Mouse (Mus musculus) gastrocnemius, postnatal 4 days (tissue): Measurements from ENCODE around the gene Utp14b. TPM values are rescaled to one million over a fixed set of nuclear protein-coding genes. Genes with fewer than 3 reads are reported as not detected.

Source experiments
- DNase-seq, 2 experiments: peaks; one replicate each; pipeline ENCODE4 v3.0.0; 2021 to 2022; ENCODE audit warnings: low spot score in 2 of 2, mixed read lengths in 2 of 2
- total RNA-seq, 2 experiments: library from RNA; stranded (reverse); gene quantifications; 2 replicates each; pipeline ENCODE4 v1.2.3; 2021

Gene Utp14b
- total RNA-seq, 2 experiments from 2014 or later = 9.7 to 10.2 TPM

- DNase-seq = no peak
Measured at GRCm38 (mm10) chr1:78684128-78684527, 26.3 kb downstream of the Utp14b start.

GRCm38 (mm10) chr1:78686872-78687271 is 29.0 kb downstream of the Utp14b start:
- DNase-seq = peak in 1 of 2 experiments; percentile 16

- DNase-seq = no peak
Measured at GRCm38 (mm10) chr1:78688149-78688548, 30.3 kb downstream of the Utp14b start.

- no peak for DNase-seq
Measured at GRCm38 (mm10) chr1:78694503-78695258, 36.8 kb downstream of the Utp14b start.

DNA sequence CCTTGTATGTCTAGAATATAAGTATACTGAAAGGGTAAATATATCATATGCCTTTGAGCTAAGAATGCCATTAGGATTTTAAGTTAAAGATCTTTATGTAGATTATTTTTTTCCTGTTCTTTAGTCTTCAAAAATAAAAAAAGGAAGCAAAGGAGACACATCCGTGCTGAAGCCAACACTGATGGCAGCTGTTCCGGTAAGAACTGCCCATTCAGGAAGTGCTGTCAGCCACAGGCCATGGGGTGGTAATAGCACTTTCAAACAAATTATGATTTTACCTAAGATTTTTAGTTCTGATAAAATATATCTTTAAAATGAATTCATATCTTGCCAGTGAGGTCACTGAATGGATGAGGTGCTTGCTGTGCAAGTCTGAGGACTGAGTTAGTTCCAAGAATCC is 38.5 kb downstream of the Utp14b start:
- no peak for DNase-seq

DNA sequence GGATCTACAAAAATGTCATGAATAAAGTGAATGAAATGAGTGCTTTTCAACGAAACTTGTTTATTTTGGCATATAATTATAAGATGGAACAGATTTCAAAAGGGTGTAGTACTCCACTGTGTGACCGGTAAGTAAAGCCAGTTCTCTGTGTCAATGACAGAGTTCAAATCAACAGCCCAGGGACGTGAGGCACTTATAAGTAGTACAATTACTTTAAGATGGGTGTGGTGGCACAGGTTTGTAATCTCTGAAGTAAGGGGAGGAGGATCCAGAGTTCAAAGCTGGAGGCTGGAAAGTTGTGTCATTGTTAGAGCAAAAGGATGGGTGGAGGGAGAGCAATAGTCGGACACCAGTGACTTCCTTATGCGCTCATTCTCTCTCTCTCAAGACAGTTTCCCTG is 39.1 kb downstream of the Utp14b start:
- no peak for DNase-seq

GRCm38 (mm10) chr1:78698138-78698537 is 40.3 kb downstream of the Utp14b start:
- DNase-seq = no peak

- DNase-seq = no peak
Measured at GRCm38 (mm10) chr1:78701740-78702139, 43.9 kb downstream of the Utp14b start.

DNA sequence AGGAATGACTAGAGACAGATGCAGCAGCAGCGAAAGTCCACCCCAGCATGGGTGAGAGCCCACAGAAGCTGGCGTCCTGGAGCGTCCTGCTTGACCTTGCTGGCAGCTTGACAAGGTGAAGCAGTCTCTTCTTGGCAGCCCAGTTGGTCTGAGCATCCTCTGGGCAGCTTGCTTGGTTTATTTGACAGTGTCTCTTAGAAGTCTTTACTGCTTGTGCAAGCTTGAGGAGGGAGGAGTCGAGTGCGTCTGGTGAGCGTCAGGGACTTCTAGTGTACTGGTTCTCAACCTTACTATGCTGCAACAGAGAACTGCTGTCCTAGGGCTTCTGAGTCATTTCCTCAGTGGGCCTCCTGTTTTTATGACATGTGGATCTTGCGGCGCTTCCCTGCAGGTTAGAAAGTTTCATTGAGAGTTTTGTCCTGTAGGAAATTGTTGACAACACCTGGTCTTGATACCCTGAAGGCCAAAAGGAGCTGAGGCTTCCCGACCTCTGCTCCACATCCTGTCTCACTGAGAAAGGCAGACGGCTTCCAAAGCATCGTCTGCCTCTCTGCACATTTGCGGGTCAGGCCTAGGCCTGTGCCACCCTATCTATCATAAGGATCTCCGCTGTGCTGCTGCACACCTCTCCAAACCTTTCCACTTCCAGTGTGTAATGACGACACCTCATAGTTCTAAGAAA is 44.6 kb downstream of the Utp14b start:
- no peak for DNase-seq

DNA sequence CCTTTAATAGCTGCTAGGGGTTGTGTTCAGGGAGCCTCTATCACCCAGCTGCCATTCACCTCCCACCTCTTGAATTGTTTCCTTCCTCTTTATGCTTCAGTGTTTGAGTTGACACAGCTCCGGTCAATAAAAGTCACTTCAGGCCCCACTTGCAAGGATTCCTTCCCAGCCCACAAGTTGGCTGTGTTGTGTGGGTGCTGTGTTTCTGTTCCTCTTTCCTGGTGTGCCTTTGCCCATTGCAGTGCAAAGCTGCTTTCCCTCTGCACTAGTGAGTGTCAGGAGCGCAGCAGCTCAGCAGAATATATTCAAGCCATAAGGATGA is 45.1 kb downstream of the Utp14b start:
- DNase-seq = no peak

DNA sequence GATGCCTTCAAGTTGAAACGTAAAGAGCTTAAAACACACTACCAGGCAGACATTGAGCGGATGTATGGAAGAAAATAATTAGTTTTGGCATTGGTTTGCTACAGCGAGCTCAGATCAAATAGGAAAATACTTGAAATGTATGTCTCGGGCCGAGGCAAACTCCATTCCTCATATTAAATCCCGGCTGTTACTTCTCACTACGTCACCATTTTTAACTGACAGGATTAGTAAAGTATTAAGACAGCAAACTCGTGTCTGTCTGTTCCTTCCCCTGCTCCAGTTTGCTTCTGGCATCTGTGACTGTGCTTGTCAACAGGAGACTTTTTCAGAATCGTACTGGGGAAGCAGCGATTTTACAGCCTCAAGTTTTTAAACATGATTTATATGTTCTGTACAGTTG is 48.5 kb downstream of the Utp14b start:
- DNase-seq = no peak

DNA sequence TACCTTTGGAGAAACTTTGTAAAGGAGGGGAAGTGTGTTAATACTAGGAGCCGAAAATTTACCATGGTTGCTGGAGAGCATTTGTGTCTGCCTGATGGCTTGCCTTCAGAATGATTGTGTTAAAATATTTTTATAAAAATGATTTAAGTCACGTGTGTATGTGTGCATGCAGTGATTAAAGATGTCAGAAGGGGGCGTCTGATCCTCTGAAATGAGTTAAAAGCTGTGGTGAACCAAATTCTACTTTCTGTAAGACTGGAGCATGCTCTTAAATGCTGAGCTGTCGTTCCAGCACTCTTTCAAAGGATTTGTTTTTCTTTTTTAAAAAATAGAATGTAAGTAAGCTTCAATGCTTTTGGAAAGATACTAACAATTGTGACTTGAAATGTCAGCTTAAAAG is 49.4 kb downstream of the Utp14b start:
- DNase-seq = no peak

GRCm38 (mm10) chr1:78710026-78710425 is 52.2 kb downstream of the Utp14b start:
- no peak for DNase-seq

GRCm38 (mm10) chr1:78710613-78711329 is 52.9 kb downstream of the Utp14b start:
- DNase-seq = no peak

Other genes starting within 250 kb of the Utp14b start
- 10 to 100 TPM; 44.8 to 45.6 TPM for gene Farsb, start 169.1 kb upstream of the Utp14b start, total RNA-seq
- gene Mogat1, start 147.0 kb upstream of the Utp14b start, total RNA-seq = not detected
- not detected for gene BC035947, start 145.9 kb upstream of the Utp14b start, total RNA-seq
- gene Acsl3, start 213 bp upstream of the Utp14b start, total RNA-seq = 10 to 100 TPM; 40.0 to 40.5 TPM
- 1 to 10 TPM; 5.6 to 6.6 TPM for gene Kcne4, start 158.7 kb downstream of the Utp14b start, total RNA-seq